Mouse (Mus musculus) cerebellum, postnatal 4 days (tissue): Measurements from ENCODE around the gene Lpin2.

Experiments
- DNase-seq, 2 experiments: peaks; one replicate each; pipeline ENCODE4 v3.0.0; 2022; ENCODE audit warnings: low spot score in 2 of 2, mixed read lengths in 1 of 2

Lpin2 gene

DNA sequence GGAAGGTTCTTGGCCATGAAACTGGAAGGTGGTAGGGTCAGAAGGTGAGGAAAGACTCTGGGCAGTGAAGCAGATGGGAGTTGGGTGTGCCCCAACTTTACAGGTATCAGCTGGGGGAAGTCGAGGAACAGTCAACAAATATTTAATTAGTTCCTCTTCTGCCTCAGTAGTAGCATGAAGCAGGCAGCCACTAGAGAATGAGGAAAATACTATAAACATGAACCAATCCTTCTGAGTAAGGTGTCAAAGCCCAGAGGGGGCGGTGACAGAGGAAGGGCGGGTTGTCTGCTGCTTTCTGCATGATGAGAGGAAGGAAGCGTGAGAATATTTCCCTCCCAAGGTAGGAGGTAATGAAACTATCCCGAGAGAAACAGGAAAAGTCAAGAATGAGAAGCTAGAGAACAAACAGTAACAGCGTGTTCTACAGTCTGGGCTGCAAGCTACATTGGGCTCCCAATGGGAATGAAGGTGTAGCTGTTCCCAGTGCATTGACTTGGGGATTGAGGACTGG, at the start of gene Lpin2:
Gene Lpin2 (plus strand): TSS at position 350 of the 511 bp plus-strand sequence.
- no peak for DNase-seq

- DNase-seq = no peak
These were observed 49.4 kb upstream of the Lpin2 start for GRCm38 (mm10) chr17:71132856-71133439.

GRCm38 (mm10) chr17:71134441-71134955, 47.9 kb upstream of the Lpin2 start:
- no peak for DNase-seq

- DNase-seq = no peak
These were observed 47.3 kb upstream of the Lpin2 start for GRCm38 (mm10) chr17:71135108-71135507.

DNA sequence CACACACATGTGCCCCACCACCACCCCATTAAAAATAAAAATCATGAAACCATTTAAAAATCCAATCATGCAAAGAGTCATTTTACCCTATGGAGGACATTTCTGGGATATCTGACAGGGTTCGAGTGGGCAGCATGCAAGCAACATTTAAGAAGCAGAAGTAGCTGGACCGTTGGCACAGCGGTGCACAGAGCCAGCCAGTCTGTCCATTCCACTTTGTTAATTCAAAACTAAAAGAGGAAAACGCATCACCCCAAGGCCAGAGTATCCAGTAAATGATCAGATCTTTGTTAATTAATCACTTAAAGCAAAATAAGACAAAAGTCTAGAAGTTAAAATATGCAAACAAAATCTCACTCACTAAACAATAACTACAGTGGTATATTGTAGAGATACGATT, 46.5 kb upstream of the Lpin2 start:
- DNase-seq = no peak

- no peak for DNase-seq
These were observed 45.7 kb upstream of the Lpin2 start for GRCm38 (mm10) chr17:71136384-71137333.

GRCm38 (mm10) chr17:71137334-71137721, 45.0 kb upstream of the Lpin2 start:
- DNase-seq = no peak

GRCm38 (mm10) chr17:71142068-71142467, 40.3 kb upstream of the Lpin2 start:
- no peak for DNase-seq

DNA sequence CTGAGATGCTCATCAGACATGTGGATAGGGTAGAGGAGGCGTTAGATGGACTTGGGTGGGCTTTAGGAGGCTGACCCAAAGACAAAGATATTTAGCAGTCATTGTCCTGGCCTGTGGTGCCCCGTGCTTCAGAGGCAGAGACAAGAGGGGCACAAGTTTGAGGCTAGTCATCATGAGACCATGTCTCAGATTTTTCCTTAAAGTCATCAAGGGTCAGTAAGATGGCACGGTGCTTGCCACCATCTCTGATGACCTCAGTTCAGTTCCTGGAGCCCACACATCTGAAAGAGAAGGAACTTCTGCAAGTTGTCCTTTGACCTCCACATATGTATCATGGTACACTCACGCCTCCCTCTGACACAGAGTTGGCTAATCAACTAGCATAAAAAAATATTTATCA, 39.2 kb upstream of the Lpin2 start:
- no peak for DNase-seq

GRCm38 (mm10) chr17:71144322-71145116, 37.8 kb upstream of the Lpin2 start:
- no peak for DNase-seq

DNA sequence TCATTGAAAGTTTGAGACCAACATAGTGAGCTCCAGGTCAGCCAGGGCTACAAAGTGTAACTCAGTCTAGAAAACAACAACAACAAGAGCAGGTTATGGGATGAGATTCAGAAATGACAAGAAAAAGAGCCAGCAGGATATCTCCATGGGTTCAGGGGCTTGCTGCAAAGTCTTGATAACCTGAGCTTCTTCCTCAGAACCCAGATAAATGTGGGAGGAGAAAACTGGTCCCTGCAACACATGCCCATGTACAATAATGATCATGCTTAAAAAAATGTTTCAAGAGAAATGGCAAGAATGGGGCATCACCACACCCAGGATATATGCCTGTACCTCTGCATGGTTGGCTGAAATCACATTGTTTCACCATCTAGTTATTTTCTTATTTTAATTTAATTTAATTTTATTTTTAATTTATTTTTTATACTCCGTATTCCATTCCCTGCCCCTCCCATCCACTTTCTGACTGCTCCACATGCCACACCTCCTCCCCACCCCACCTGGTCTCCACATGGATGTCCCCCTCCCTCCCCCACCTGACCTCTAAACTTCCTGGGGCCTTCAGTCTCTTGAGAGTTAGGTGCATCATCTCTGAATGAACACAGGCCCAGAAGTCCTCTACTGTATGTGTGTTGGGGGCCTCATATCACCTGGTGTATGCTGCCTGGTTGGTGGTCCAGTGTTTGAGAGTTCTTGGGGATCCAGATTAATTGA, 37.0 kb upstream of the Lpin2 start:
- DNase-seq = no peak

- DNase-seq = no peak
These were observed 29.0 kb upstream of the Lpin2 start for GRCm38 (mm10) chr17:71153356-71153755.

- DNase-seq = no peak
These were observed 27.1 kb upstream of the Lpin2 start for GRCm38 (mm10) chr17:71155271-71155670.

GRCm38 (mm10) chr17:71159152-71159567, 23.2 kb upstream of the Lpin2 start:
- no peak for DNase-seq

DNA sequence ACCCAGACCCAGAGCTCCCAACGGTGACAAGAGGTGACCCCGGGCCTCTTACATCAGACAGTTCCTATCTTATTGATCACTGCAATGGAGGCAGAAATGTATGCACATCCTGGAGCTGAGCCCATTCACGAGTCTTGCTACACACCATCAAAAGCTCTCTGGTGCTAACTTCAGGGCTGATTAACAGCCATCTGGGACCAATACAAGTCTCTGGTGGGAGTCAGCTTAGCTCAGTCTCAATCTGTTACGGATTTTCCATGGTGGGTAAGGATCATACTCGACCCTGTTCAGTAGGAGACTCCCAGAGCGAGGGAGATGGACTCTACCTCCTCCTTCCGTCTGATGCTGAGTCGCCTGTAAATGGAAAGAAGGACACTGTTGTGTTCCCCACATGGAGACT, 22.6 kb upstream of the Lpin2 start:
- no peak for DNase-seq

- DNase-seq = no peak
These were observed 21.9 kb upstream of the Lpin2 start for GRCm38 (mm10) chr17:71160244-71160995.

DNA sequence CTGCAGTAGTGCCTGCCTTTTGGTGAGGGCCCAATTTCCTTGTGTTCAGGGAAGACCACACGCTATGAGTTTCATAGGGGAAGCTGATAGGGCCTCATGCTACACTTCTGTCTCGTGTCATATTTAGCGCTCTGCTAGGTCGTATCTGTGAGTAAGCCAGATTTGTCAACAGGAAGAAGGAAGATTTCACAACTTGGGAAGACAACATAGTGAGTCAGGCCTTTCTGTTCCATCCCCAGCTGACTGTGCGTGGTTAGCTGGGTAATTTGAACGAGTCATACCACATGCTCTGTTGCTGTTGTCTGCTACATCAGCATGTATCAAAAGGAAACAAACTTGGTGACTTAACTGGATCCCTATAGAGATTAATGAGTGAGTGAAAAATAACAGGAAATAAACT, 17.4 kb upstream of the Lpin2 start:
- DNase-seq = no peak

DNA sequence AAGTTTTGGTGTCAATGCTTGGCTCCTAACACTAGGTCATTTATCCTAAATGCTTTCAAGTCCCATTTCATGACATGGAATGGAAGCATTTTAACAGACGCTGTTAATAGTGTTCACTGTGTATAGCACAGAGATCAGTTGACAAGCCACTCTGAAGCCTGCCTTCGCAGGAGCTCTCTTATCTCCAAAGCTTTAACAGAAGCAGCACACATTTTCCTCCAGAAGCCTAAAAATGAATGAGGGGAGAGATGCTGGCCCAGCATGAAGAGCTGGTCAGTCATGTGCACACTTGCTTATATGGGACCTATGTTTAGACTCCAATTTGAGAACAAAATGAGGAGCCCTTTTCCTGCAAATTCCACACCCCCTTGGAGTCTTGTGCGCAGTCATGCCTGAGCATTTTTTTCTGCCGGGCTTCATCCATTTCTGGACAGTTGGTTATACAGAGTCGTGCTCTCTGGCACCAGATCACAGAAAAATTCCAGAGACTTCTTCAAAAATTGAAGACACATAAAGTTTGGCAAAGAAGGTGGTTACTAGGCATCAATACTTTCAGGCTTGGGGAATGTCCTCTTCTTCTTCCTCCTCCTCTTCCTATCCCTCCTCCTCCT, 14.1 kb upstream of the Lpin2 start:
- DNase-seq = no peak

DNA sequence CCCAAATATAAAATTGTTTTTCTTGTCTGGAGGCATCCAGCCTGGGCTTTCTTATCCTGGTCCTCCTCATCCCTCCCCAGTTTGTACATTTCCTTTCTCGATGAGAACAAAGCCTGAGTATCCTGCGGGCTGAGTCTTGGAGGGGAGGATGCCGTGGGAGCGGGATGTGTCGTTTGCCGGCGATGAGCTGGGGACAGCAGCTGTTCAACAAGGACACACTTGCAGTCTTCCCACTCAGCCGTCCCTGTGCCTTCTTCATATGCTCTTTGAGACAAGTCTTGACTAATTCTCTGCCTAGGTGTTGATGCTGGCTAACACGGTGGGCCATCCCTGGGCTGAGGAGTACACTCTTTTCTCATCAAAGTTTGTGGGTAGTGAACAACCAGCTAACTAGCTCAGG, 13.5 kb upstream of the Lpin2 start:
- no peak for DNase-seq

GRCm38 (mm10) chr17:71169639-71170038, 12.7 kb upstream of the Lpin2 start:
- DNase-seq = no peak
